Mouse (Mus musculus) ES-E14 (cell line): ENCODE results near the gene Gm37419.

Source experiments
- CHD2 ChIP-seq: IDR thresholded peaks from 2 replicates; pipeline ENCODE4 v1.6.1; 2014; ENCODE audit warnings: mild to moderate bottlenecking, low read depth, low read length, inconsistent platforms
- HCFC1 ChIP-seq: IDR thresholded peaks from 2 replicates; pipeline ENCODE4 v1.6.1; 2012; ENCODE audit warnings: low read length, inconsistent platforms, borderline replicate concordance; ENCODE audit not compliant: insufficient read depth

GRCm38 (mm10) chr16:24012066-24012465 lies 23.8 kb downstream of the Gm37419 start:
- TF ChIP-seq CHD2: no peak
- no peak for TF ChIP-seq HCFC1
